Mouse (Mus musculus) olfactory bulb, adult 2 months (tissue): Measurements from ENCODE around the gene Ptpn3.

ENCODE experiments used
- CTCF ChIP-seq: fragments of 200-500 bp; IDR thresholded peaks from 2 replicates; pipeline ENCODE4 v1.5.1; 2012; ENCODE audit warnings: low read depth, mild to moderate bottlenecking, low read length, moderate library complexity; ENCODE audit not compliant: insufficient read depth
- POLR2A ChIP-seq: fragments of 200-500 bp; IDR thresholded peaks from 2 replicates; pipeline ENCODE4 v1.6.1; 2012; ENCODE audit warnings: mild to moderate bottlenecking, low read depth, low read length, moderate library complexity; ENCODE audit not compliant: insufficient read depth

DNA sequence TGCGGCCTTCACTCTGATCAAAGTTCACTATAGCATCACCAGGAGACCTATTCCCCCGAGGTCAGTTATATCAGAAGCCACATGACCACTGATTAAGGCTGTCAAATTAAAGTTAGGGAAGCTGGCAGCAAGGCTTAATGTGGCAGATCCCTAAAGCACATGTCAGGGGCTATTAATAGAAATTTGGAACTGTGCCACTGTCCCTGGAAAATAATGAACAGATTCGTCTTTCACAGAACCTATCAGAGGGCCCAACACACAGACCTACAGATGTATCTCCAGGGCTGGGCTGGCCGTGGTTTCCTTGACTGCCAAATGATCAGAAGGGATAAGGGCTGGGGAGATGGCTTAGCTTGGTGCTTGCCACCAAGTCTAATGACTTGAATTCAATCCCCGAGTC, 65.1 kb downstream of the Ptpn3 start:
- TF ChIP-seq POLR2A (no peak), CTCF (no peak)
